Mouse (Mus musculus): ENCODE measurements around the gene Acsm2.

DNA sequence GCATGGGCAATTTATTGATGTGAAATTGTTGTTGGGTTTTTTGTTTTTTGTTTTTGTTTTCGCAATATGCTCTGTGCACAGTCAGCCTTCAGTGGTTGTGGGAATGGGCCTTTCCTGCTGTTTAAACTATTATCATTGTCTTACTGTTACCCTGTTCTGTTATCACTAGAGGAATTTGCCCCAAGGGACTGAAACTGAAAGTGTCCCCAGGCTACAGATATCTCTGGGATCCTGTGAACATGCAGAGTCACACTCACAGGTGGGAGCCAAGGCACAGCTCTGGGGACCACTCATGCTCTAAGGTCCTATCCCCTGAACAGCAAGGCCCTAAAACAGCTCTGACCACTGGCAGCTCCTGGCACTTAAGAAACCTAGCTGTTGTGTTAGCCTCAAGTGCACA lies 27.0 kb upstream of the Acsm2 start:
- TF ChIP-seq POLR2A (IDR thresholded peaks at IDR 0.05; ENCODE audit: borderline replicate concordance, extremely low read depth, insufficient read depth, insufficient read length, poor library complexity, severe bottlenecking) (no peak), CTCF (IDR thresholded peaks at IDR 0.05; ENCODE audit: borderline replicate concordance, extremely low read depth, insufficient read depth, insufficient read length) (no peak)
